Mouse (Mus musculus) cerebellum, postnatal 14 days (tissue): ENCODE data around the gene Itpr3.

Experiments used
- DNase-seq, 2 experiments: peaks; one replicate each; pipeline ENCODE4 v3.0.0; 2021; ENCODE audit warnings: mixed read lengths in 2 of 2

The Itpr3 gene

GRCm38 (mm10) chr17:27151411-27151810 lies 94.3 kb downstream of the Itpr3 start:
- DNase-seq = peak in 1 of 2 experiments; percentile 70

- DNase-seq = no peak
Observed at GRCm38 (mm10) chr17:27152976-27153723, 96.0 kb downstream of the Itpr3 start.

- DNase-seq = peak; percentile 38 to 45
Observed at GRCm38 (mm10) chr17:27153773-27154193, 96.7 kb downstream of the Itpr3 start.

GRCm38 (mm10) chr17:27154256-27154655 lies 97.2 kb downstream of the Itpr3 start:
- peak; percentile 67 for DNase-seq

GRCm38 (mm10) chr17:27154881-27155280 lies 97.8 kb downstream of the Itpr3 start:
- no peak for DNase-seq

- no peak for DNase-seq
Observed at GRCm38 (mm10) chr17:27155752-27156151, 98.6 kb downstream of the Itpr3 start.

- no peak for DNase-seq
Observed at GRCm38 (mm10) chr17:27158439-27158838, 101.3 kb downstream of the Itpr3 start.

- DNase-seq = no peak
Observed at GRCm38 (mm10) chr17:27159169-27159568, 102.1 kb downstream of the Itpr3 start.

GRCm38 (mm10) chr17:27160905-27161304 lies 103.8 kb downstream of the Itpr3 start:
- no peak for DNase-seq

GRCm38 (mm10) chr17:27165054-27165773 lies 108.1 kb downstream of the Itpr3 start:
- peak; percentile 84 to 88 for DNase-seq

GRCm38 (mm10) chr17:27166901-27167300 lies 109.8 kb downstream of the Itpr3 start:
- DNase-seq = no peak

GRCm38 (mm10) chr17:27167545-27167944 lies 110.4 kb downstream of the Itpr3 start, which contains the start of gene Ip6k3:
TSS of gene Ip6k3 (minus strand) at chr17:27167795.
- DNase-seq = peak in 1 of 2 experiments; percentile 76

GRCm38 (mm10) chr17:27168569-27168968 lies 111.5 kb downstream of the Itpr3 start:
- no peak for DNase-seq

GRCm38 (mm10) chr17:27169952-27170695 lies 113.0 kb downstream of the Itpr3 start:
- DNase-seq = no peak

GRCm38 (mm10) chr17:27171121-27171520 lies 114.0 kb downstream of the Itpr3 start:
- no peak for DNase-seq
